Mouse (Mus musculus) neural tube, embryonic 12.5 days (tissue): ENCODE data around the gene Blmh. TPM values are rescaled to one million over a fixed set of nuclear protein-coding genes. Genes with fewer than 3 reads are reported as not detected.

Source experiments
- ATAC-seq: fragments of 200-750 bp; cut with Nextera tagmentation; 2 replicates; pipeline ENCODE4 v1.8.0; 2017; ENCODE audit warnings: low read depth, mild to moderate bottlenecking, moderate TSS enrichment, moderate library complexity; ENCODE audit not compliant: low FRiP score
- H3K27ac ChIP-seq: fragments of 300-500 bp; sonication (generic); 2 replicates; pipeline ENCODE4 v1.5.1; 2016
- H3K27me3 ChIP-seq: fragments of 300-500 bp; sonication (generic); replicated peaks from 2 replicates; pipeline ENCODE4 v1.6.1; 2016; ENCODE audit warnings: mild to moderate bottlenecking
- H3K36me3 ChIP-seq: fragments of 300-500 bp; sonication (generic); 2 replicates; pipeline ENCODE4 v1.6.1; 2016; ENCODE audit warnings: mild to moderate bottlenecking
- H3K4me1 ChIP-seq: fragments of 300-500 bp; sonication (generic); 2 replicates; pipeline ENCODE4 v1.6.1; 2016
- H3K4me2 ChIP-seq: fragments of 300-500 bp; sonication (generic); replicated peaks from 2 replicates; pipeline ENCODE4 v1.6.1; 2016; ENCODE audit warnings: mild to moderate bottlenecking
- H3K4me3 ChIP-seq: fragments of 300-500 bp; sonication (generic); 2 replicates; pipeline ENCODE4 v1.5.1; 2016
- H3K9ac ChIP-seq: fragments of 300-500 bp; sonication (generic); 2 replicates; pipeline ENCODE4 v1.6.1; 2016; ENCODE audit warnings: mild to moderate bottlenecking
- H3K9me3 ChIP-seq: fragments of 300-500 bp; sonication (generic); 2 replicates; pipeline ENCODE4 v1.6.1; 2016; ENCODE audit warnings: mild to moderate bottlenecking
- WGBS: fragments of 180-500 bp; shearing (Covaris S2); methylation state at CpG from one replicate; pipeline ENCODE4 v1.1.7; 2016; 5-methylcytosine and 5-hydroxymethylcytosine counted together
- polyA plus RNA-seq: library from polyadenylated mRNA; unstranded; fragments of >200 nt; fragmentation: Nextera tagmentation; extraction: Ambion mirVana; gene quantifications from 2 replicates; pipeline ENCODE4 v1.2.1, GENCODE M21; 2016

The Blmh gene
- polyA plus RNA-seq, 1 experiment from 2014 or later = 175 TPM

DNA sequence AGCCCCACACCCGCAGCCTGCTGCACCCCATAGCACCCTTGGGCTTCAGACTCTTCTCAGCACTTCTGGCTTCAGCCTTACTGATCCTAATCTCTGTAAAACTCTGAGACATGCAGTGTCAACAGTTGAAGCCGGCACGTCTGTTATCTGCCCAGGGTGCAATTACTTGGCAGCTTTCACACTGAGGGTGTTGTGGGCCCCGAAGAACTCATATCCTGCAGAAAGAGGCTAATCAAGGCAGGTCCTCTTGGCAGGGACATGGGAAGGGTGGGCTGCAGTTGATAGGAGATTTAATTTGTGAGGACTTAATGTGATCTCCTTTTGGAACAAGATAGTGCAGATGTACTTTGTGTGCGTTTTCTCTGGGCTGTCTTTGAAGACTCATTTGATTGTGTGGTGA is 59.0 kb downstream of the Blmh start:
- no peak overlapping the region for H3K4me3 ChIP-seq
- H3K4me2 ChIP-seq = no peak overlapping the region
- H3K27ac ChIP-seq = no peak overlapping the region
- no peaks in the 10 kb centered on the region for H3K9me3 ChIP-seq
- no peak for ATAC-seq
- H3K9ac ChIP-seq = no peak overlapping the region
- WGBS = 87% methylated on average over 5 of the region's 5 CpGs
- H3K4me1 ChIP-seq = no peaks in the 10 kb centered on the region
- H3K36me3 ChIP-seq = peaks cover 57% of the 10 kb centered on the region
- no peaks in the 10 kb centered on the region for H3K27me3 ChIP-seq

DNA sequence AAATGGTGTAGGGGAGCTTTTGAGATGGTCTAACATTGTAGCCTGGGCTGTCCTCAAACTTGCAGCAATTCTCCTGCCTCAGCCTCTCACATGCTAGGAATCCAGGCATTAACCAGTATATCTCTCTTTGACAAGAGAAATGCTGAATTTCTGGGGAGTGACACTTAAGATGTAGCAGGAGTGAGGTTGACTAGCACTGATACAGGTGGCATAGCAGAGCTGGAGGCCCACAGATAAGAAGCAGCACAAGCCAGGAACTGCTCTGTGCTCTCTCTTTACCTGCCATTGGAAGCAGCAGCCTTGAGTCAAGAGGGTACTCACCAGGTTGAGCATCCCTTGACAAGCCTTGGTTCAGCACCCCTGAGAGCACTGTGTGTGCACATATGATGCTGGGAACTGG is 59.6 kb downstream of the Blmh start:
- no peak overlapping the region for H3K9ac ChIP-seq
- H3K27ac ChIP-seq = no peak overlapping the region
- H3K4me1 ChIP-seq = no peaks in the 10 kb centered on the region
- no peak for ATAC-seq
- no peak overlapping the region for H3K4me3 ChIP-seq
- H3K9me3 ChIP-seq = no peaks in the 10 kb centered on the region
- peaks cover 52% of the 10 kb centered on the region for H3K36me3 ChIP-seq
- H3K27me3 ChIP-seq = no peaks in the 10 kb centered on the region
- H3K4me2 ChIP-seq = no peak overlapping the region

DNA sequence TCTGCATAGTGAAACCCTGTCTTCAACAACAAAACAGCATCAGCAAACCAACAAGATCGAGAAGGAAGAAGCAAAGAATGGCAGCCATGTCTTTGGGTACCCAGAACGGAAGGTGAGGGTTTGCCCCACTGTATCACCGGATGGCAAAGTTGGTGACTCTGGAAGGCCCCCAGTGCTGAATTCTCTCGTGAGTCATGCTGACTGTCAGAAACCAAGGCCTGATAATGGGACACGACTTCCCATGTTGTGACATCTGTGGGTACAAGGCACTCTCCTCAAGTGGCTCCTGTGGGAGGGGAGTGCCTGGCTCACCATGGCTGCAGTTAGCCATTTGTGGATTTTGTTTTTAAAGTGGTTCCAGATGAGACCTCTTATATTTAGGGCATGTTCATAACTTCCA is 66.2 kb downstream of the Blmh start:
- Histone ChIP-seq H3K27ac (no peak overlapping the region), H3K4me3 (no peak overlapping the region), H3K36me3 (peaks cover 27% of the 10 kb centered on the region), H3K9ac (no peak overlapping the region), H3K4me2 (no peak overlapping the region), H3K4me1 (no peaks in the 10 kb centered on the region), H3K9me3 (no peaks in the 10 kb centered on the region), H3K27me3 (peaks cover 6% of the 10 kb centered on the region; the same call in 1 of the 2 replicates)
- ATAC-seq = no peak
- WGBS = 78% methylated on average over 5 of the region's 5 CpGs

DNA sequence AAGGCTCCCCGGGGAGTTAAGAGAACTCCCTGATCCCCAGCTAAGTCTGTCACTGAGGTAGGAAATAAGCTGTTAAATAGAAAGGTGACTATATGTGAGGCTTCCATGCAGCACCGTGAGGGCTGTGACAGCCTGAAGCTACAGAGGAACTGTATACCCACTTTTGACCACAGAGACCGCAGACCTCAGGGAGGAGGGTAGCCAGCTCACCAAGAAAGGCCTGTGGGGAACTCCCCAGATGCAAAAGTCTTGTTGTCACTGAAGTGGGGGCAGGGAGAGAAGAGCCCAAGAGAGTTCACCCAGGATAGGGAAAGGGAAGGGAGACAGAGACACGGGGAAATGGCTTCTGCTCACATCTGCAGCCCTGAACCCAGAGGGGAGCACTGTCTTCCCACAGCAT is 68.3 kb downstream of the Blmh start:
- peaks cover 7% of the 10 kb centered on the region; the same call in 1 of the 2 replicates for H3K36me3 ChIP-seq
- no peak overlapping the region for H3K4me2 ChIP-seq
- no peaks in the 10 kb centered on the region for H3K9me3 ChIP-seq
- ATAC-seq = no peak
- no peak overlapping the region for H3K4me3 ChIP-seq
- no peak overlapping the region for H3K9ac ChIP-seq
- peaks cover 2% of the 10 kb centered on the region for H3K4me1 ChIP-seq
- no peak overlapping the region for H3K27ac ChIP-seq
- WGBS = 45% methylated on average over 4 of the region's 4 CpGs
- peaks cover 22% of the 10 kb centered on the region for H3K27me3 ChIP-seq

DNA sequence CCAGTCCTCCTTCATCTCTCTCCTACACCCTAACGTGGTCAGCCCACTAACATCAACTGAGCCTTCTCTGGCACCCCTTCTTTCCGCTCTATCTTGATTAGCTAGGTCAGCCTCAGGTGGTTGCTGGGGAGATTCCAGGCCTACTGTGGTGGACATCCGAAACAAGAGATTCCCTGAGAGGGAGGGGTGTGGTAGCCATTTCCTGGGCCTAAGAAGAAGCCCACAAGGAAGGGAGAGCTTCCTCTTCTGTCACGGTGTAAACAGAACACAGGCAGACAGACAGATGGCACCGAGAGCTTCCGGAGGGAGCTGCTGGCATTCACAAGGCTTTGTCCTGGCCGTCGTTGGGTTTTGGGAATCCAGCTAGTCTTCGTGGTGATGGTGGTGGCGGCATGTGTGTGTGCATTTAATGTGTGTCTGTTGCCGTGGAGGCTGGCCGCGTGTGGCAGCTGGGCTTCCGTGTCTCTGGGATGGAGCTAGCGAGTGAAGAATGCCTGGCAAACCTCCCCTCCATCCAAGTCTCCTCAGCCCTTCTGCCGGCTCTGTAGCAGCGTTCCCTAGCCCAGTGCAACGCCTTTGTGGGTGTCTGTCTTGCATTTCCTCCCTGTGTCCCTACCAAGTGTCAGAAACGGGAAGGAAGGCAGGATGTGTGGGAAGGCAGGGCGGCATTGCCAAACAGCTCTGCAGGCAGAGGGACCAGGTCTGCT is 71.5 kb downstream of the Blmh start:
- 60% methylated on average over 20 of the region's 20 CpGs for WGBS
- Histone ChIP-seq H3K9me3 (no peaks in the 10 kb centered on the region), H3K36me3 (no peaks in the 10 kb centered on the region), H3K9ac (no peak overlapping the region), H3K4me2 (no peak overlapping the region), H3K27ac (no peak overlapping the region), H3K4me3 (no peak overlapping the region), H3K27me3 (peaks cover 52% of the 10 kb centered on the region), H3K4me1 (peaks cover 13% of the 10 kb centered on the region)
- no peak for ATAC-seq

DNA sequence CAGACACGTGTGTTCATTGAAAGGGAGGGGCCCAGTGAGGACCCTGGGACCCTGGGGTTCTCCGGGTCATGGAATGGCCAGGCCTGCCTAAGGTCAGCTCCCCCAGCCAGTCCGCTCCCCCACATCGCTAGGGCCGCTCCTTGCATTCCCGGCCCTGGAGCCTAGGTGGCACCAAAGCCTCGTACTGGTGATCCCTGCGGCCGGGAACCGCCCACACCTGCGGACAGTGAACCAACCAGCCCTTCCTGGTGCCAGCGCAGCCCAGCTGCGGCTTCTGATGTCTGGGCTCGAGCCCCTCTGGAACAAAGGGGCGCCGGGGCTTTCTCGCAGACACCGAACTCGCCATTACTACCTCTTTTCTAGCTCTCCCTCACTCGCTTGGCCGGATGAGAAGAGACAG is 72.7 kb downstream of the Blmh start:
- no peak overlapping the region for H3K27ac ChIP-seq
- H3K9me3 ChIP-seq = no peaks in the 10 kb centered on the region
- WGBS = 1% methylated on average over 21 of the region's 21 CpGs
- 0 out of 2 replicates have a peak, but pooled peaks have one; percentile 44 for ATAC-seq
- peak overlapping the region; percentile 79 for H3K4me2 ChIP-seq
- peaks cover 61% of the 10 kb centered on the region for H3K27me3 ChIP-seq
- H3K9ac ChIP-seq = peak overlapping the region; percentile 47; the same call in 1 of the 2 replicates
- peak overlapping the region; percentile 41 for H3K4me3 ChIP-seq
- no peaks in the 10 kb centered on the region for H3K36me3 ChIP-seq
- peaks cover 13% of the 10 kb centered on the region for H3K4me1 ChIP-seq

DNA sequence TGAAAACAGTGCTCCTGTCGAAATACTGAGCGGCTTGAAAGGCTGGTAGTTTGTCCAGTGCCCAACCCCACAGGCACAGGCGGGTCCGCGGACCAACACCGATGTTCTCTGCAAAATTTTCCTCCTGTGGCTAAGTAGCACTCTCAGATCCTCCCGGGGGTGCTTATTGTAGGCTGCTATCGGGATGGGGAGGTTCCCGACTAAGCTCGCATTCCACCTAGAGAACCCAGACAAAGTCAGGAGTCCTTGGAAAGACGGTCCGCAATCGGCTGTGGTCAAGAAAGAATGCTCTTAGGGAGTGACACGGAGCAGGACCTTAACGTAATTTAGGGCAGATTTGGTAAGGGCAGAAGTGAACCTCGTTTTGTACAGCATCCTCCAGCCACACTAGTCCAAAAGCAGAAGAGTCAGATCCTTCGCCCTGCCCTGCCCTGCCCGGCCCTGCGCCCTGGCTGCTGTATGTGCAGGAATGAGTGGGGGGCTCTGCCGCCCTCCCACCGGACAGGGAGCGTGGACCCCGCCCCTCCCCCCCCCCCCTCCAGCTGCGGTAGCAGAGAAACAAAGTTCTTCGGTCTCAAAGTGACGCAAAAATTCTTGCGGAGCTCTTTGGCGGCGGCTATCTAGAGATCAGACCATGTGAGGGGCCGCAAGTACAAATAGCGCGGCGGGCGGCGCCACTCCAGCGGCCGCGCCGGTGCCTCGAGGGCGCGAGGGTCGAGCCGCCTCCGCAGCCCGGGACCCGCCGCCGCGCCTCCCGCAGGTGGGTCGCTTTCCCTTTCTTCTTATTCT is 73.5 kb downstream of the Blmh start, which contains the start of gene Slc6a4:
Gene Slc6a4, plus strand, starts transcription at position 688 of the 789 bp plus-strand sequence.
- Histone ChIP-seq H3K4me3 (peak within 1 kb of the TSS; percentile 41), H3K27ac (no peak within 1 kb of the TSS), H3K4me2 (peak within 1 kb of the TSS; percentile 79), H3K36me3 (no peaks in the 10 kb centered on the region), H3K27me3 (peaks cover 63% of the 10 kb centered on the region), H3K9me3 (no peaks in the 10 kb centered on the region), H3K9ac (peak within 1 kb of the TSS; percentile 47; the same call in 1 of the 2 replicates), H3K4me1 (peaks cover 13% of the 10 kb centered on the region)
- 1% methylated on average over 52 of the region's 52 CpGs for WGBS
- no peak for ATAC-seq

DNA sequence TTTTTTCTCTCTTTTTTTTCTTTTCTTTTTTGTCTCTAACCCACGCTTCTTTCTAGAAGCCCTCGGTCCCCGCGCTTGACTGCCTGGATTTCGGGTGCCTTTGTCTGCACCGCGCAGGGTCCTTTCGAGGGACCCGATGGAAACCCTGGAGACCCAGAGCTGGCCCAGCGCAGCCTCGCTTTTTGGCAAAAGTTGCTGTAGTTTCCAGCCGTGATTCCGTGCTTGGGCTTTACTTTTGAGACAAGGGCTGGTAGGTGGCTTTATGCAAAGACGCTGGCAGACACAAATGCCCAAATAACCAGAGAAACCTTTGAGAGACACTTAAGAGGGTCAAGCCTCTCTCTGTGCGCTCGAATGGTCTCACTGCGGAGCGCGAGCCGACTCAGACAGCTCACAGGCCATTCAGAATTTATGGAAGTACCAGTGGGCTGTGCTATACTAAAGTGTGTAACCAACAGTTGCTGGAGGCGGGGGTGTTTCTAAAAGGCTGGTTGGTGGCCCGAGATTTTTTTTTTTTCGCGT is 74.2 kb downstream of the Blmh start:
- Histone ChIP-seq H3K27me3 (peaks cover 63% of the 10 kb centered on the region), H3K9me3 (no peaks in the 10 kb centered on the region), H3K27ac (no peak overlapping the region), H3K4me3 (peak overlapping the region; percentile 34), H3K4me1 (peaks cover 13% of the 10 kb centered on the region), H3K9ac (no peak overlapping the region), H3K4me2 (peak overlapping the region; percentile 79), H3K36me3 (no peaks in the 10 kb centered on the region)
- ATAC-seq = no peak
- 6% methylated on average over 24 of the region's 24 CpGs for WGBS

DNA sequence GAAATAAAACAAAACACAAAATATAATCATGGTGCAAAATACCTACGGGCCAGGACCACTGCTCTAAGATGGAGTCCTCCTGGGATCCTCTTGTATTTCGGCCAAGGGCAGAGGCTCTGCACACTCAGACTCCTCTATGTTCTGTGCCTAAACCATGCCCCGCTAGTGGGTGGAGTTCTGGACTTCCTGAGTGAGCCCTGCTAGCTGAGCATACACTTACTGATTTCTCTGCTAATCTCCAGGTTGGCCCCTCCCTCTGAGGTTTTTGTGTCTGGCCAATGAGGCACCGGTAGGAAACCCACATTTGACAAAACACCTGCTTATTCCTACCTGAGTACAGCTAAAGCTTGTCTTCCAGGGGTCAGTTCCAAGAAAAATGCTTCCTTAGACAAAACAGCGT is 76.1 kb downstream of the Blmh start:
- no peak for ATAC-seq
- Histone ChIP-seq H3K4me3 (no peak overlapping the region), H3K9ac (no peak overlapping the region), H3K27ac (no peak overlapping the region), H3K9me3 (no peaks in the 10 kb centered on the region), H3K36me3 (no peaks in the 10 kb centered on the region), H3K4me1 (peaks cover 13% of the 10 kb centered on the region), H3K27me3 (peaks cover 58% of the 10 kb centered on the region), H3K4me2 (no peak overlapping the region)
- WGBS = 69% methylated on average over 5 of the region's 5 CpGs

DNA sequence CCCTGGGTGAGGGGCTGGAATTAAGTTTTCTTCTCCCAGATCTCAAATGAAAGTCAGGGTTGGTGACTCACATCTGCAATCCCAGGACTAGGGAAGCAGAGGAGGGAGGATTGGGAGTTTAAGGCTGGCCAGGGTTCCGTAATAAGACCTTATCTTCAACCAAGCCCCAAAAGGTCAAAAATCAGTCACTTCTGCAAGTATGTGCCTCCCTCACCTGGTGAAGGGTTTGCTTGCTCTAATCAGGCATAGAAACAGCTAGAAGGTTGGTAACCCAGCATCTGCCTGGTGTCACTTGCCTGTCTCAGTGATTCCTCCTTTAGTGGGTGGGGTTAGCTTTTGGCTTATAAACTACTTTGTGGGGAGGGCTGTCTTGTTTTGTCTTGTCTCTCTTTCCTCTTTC is 77.8 kb downstream of the Blmh start:
- no peaks in the 10 kb centered on the region for H3K36me3 ChIP-seq
- no peak overlapping the region for H3K4me3 ChIP-seq
- H3K27ac ChIP-seq = no peak overlapping the region
- 88% methylated on average over 1 of the region's 1 CpGs for WGBS
- peaks cover 44% of the 10 kb centered on the region for H3K27me3 ChIP-seq
- H3K9me3 ChIP-seq = no peaks in the 10 kb centered on the region
- peaks cover 13% of the 10 kb centered on the region for H3K4me1 ChIP-seq
- H3K9ac ChIP-seq = no peak overlapping the region
- no peak for ATAC-seq
- no peak overlapping the region for H3K4me2 ChIP-seq

DNA sequence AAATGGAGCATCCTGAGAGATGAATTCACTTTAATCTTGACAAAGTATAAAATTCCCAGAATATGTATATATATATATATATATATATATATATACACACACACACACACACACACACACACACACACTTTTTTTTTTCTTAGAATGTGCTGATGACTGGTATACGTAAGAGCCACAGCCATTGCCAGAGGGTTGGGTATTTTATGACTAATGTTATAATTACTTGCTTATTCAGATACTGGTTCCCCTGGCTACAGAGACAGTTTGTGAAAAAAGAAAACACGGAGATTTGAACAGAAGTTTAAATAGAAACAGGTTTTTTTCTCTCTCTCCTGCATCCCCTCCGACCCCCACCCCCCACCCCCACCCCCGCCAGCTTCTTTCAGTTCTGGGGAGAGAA is 81.3 kb downstream of the Blmh start:
- ATAC-seq = no peak
- Histone ChIP-seq H3K27me3 (peaks cover 12% of the 10 kb centered on the region), H3K27ac (no peak overlapping the region), H3K9me3 (no peaks in the 10 kb centered on the region), H3K36me3 (no peaks in the 10 kb centered on the region), H3K4me1 (no peaks in the 10 kb centered on the region), H3K9ac (no peak overlapping the region), H3K4me3 (no peak overlapping the region), H3K4me2 (no peak overlapping the region)
- WGBS = 71% methylated on average over 4 of the region's 4 CpGs

DNA sequence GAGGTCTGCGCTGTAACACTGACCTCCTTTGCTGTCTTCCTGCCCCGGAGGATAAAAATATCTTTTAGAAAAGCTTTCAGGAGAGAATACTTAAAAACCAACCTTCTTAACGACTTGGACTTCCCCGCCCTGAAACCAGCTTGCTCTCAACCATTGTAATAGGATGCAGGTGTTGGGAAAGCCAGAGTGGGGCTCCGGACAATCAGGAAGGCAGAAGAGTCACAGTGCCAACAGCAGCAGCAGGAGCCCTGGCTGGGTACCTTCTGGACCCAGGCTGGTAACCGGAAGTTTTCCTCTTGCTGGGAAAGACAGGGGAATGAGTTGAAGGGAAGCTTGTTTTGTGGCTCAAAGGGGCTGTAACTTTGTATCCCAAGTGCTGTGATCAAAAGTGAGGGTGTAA is 82.0 kb downstream of the Blmh start:
- Histone ChIP-seq H3K4me1 (no peaks in the 10 kb centered on the region), H3K27me3 (peaks cover 7% of the 10 kb centered on the region), H3K4me3 (no peak overlapping the region), H3K36me3 (no peaks in the 10 kb centered on the region), H3K4me2 (no peak overlapping the region), H3K27ac (no peak overlapping the region), H3K9ac (no peak overlapping the region), H3K9me3 (no peaks in the 10 kb centered on the region)
- 60% methylated on average over 6 of the region's 6 CpGs for WGBS
- ATAC-seq = no peak
